Mouse (Mus musculus): ENCODE measurements around the gene Lpar3.

Lpar3 gene

DNA sequence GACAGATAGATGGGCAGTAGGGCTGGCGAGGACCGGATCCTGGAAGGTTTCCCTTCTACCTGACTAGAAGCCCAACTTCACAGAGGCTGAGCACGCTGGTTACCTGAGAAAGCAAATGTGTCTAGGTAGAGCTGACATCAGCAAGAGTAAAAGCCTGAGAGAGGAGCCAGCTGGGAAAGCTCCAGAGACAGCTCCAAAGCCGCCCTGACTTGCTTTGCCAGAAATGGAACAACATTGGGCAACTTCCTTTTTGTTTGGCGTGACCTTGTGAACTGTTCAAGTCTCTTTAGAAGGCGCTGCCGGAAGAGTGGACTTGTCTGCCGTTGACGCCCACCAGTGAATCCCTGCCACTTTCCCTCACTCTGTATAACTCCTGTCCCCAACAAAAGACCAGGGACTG is 39.4 kb downstream of the Lpar3 start:
- no peak for DNase-seq (ENCODE audit: low spot score)

DNA sequence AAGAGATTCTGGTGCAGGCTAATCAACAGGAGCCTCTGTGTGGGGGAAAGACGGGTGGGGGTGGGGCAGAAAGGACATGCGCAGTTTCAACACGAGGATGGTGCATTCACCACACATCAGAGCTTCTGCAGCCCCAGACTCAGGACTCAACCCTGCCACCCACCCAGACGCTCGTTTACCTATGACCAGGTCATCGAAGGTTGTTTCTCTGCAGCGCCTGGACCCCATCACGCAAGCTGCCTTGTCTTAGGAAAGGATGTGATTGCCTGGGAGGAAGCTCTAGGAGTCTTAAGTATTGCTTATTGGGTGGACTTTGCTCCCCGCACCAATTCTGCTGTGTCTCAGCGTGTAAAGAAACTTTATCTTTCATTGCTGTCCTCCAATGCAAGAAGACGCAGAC is 40.1 kb downstream of the Lpar3 start:
- no peak for DNase-seq (ENCODE audit: low spot score)

DNA sequence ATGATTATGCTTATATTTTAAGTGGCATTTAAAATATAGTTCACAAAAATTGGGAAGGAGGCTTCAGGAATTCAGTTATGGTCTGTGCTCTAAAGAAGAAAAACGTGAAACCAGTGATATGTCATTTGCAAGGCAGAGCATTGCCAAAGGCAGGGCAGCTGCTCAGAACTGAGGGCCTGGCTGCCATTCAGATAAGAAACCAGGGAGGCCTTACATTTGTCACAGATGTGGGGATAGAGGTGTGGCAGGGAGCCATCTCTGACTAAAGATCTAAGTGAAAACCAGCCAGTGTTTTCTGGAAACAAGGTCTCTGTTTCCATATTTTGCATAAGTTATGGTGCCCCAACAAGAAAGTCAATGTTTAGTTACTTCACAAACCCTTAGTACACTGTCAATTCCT is 41.8 kb downstream of the Lpar3 start:
- no peak for DNase-seq (ENCODE audit: low spot score)

DNA sequence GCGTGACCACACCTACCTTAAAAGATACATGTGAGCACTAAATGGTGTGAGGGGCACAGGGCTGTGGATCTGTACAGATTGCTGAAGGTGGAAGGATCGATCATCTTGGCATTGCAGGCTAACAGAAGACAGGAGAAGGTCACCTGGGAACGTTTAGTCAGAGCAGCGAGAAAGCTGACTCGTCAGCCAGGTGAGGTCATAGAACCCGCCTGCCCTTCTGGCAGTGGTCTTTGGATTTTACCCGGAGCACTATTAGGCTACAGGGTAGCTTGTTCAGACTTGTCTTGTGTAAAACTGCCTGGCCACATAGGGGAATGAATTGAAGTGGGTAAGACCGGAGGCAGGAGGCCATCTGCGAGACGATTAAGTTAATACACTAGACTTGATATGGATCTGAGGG is 43.4 kb downstream of the Lpar3 start:
- no peak for DNase-seq (ENCODE audit: low spot score)

DNA sequence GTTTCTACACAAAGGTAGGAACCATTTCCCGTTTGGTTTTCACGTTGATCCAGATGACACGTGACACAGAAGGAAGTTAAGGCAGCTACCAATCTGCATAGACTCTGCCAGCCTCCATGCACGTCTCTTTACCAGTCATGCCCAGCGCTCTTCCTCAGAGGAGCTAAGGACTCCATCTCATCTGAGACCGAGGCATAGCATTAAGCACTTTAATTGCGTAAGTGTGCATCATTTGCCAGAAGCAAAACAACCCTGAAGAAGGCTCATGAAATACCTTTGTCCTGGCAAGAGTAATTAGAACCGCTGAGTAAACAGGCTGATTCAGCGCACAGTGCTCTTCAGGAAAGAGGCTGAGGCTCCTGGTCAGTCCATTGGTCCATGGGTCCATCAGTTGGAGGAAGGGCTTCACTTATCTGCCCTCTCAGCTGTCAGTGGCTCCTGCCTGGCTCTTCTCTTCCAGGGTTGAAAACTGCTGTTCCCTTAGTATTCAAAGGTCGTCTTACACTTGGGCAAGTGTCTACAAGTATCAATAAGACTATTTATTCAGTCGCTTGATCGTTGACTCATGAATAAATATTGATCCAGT is 44.9 kb downstream of the Lpar3 start:
- DNase-seq (ENCODE audit: low spot score), result no peak

DNA sequence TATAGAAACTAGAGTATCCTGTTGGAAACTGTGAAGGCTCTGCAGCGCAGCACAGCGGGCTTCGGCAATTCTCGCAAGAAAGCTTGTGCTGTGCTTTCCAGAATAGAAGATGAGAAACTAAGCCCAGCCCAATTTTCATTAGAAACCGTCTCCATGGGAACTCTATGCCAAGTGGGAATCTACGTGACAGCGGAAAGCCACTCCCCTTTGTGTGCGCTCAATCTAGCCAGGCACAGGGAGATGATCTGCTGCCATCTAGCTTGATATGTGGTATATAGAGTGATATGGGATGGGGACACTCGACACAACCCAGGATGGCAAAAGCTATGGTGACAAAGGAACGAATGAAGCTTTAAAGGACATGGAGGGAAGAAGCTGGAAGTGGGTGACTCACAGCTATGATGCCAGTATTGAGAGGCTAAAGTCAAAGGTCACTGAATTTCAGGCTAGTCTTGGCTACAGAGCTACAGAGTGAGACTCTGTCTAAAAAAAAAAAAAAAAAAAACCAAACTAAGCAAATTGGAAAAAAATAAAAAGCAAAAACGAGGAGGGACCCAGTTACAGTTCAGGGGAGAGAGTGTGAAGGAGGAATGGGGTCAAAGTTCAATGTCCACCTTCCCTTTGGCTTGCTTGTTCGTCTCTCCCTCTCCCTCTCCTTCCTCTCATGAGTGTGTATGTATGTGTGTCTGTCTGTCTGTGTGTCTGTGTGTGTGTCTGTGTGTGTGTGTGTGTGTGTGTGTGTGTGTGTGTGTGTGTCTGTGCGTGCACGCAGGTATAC is 47.5 kb downstream of the Lpar3 start:
- DNase-seq (ENCODE audit: low spot score), result no peak

DNA sequence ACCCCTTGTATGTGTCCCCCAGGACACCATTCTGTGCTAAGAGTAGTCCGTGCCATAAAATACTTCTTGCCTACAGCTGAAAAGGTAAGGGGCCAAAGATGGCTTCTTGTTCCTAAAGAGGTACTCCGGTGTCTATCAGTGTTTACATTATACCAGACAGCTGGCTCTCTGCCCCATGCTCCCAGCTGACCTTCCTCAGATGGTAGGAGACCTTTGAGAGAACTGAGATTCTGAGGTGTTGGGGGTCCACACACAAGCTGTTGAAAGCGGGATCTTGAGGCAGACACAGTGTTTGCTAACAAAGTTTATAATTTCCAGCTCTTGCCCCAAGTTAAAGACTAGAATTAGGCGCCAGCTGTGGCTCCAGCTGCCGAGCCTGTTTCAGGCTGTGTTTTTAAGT is 53.7 kb downstream of the Lpar3 start:
- no peak for DNase-seq (ENCODE audit: low spot score)

DNA sequence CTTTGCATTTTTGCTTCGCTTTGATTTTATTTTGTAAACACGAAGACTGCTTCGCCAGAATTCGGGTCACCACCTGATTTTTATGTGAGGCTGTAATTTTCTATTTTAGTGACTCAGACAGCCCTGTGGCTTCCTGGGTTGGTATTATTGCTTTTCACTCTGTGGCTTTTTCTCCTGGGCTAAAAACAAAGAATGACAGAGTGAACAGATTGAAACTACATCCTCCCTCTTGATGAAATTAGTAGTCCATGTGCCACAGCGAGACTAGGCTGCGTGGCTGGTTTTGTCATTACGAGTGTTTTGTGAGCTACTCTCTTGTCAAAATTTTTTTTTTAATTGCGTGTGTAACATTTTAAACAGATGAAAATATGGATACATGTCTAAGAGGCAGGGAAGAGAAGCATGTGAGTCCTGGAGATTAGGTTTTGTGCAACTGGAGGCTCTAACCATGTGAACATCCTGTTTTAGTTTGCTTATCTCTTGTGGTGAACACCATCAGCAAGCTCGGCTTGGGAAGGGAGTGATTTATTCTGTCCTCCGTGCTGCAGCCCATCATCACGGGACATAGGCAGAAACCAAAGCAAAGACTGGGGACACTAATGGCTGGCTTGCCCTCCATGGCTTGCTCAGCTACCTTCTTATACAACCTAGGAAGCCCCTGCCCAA is 54.7 kb downstream of the Lpar3 start:
- no peak for DNase-seq (ENCODE audit: low spot score)

DNA sequence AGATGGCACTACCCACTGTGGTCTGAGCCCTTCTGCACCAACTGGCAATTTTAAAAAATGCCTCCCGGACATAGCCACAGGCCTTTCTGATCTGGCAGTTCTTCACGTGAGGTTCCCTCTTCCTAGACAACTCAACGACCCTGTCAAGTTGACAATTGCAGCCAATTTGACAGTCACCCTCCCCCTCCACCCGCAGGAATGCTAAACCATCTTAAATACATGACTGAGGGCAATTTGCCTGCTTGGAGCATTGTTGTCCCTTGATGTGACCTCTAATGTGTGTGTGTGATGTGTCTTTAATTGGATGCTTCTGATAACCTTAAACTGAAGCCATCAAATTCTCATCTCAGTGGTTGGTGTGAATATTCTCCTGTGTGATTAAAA is 55.3 kb downstream of the Lpar3 start:
- DNase-seq (ENCODE audit: low spot score), result no peak

DNA sequence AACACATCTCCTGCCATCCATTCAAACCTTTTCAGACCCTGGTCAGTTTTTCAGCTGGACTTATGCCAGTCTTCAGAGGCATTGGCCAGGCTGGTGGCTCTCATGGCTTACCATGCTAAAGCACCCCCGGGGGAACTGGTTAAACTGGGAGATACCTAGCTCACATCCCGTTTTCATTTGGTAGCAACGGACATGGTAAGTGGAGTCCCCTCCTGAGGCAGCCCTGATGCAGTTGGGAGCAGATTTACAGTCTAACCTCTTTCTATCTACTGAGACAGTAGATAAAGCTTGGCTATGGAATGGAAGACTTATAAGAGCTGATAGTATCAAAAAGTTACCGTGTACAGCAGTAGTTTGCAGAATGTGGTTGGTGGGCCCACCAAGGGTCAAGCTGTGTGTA is 56.2 kb downstream of the Lpar3 start:
- DNase-seq (ENCODE audit: low spot score), result no peak

DNA sequence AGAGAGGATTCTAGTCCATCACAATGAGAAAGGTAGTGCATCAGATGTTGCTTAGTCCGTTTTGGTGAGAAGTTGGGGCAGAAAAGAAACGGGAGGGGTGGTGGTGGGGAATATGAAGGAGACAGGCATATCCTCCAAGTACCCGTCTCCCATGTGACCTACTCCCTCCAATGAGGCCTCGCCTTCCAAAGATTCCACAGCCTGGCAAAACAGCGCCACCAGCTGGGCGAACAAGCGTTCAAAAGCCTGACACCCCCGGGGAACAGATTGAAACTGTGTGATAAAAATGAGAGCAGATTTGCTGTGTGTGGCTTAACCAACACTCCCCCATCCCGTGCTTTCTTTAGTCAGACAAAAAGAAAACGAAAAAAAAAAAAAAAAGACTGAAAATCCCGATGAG is 56.7 kb downstream of the Lpar3 start:
- DNase-seq (ENCODE audit: low spot score), result no peak

DNA sequence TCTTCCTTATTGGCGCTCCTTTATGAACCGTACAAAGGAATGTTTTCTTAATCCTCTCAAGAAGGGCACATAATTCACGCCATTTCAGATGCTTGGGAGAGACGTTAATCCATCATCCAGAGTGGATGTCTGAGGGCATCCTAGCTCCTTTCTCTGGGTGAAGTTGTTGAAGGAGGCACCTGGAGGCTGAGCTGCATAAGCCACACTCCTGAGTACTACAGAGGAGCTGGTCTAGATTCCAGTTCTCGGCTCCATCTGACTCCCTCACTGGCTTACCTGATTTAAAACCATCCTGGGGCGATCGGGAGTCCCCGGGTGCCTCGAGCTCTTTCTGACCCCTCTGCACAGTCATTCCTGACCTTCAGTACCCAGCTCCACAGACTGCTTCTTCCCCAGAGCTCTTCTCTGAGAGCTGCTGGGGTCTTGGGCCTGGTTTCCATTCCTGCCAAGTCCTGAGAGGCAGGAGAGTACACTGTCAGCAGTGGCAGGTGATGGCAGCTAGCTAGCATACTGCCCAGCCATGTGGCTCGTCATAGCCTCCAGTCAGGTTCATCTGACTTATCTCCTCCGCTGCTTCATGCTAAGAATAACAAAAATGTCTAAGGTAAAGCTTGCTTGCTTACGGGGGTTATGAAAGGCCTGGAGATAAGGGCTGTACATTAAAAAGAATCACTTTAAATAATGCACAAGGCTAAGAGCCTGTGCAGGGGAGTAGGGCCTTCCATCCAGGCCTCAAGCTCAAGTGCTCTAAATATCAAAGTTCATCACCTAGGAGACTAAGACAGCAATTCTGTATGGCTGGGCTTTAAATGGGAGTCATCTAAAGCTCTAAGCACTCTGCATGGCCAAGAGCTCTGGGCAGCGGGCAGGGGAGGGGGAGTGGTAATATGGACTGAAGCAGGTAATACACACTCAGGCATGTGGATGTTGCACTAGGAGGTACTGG is 57.7 kb downstream of the Lpar3 start:
- no peak for DNase-seq (ENCODE audit: low spot score)

DNA sequence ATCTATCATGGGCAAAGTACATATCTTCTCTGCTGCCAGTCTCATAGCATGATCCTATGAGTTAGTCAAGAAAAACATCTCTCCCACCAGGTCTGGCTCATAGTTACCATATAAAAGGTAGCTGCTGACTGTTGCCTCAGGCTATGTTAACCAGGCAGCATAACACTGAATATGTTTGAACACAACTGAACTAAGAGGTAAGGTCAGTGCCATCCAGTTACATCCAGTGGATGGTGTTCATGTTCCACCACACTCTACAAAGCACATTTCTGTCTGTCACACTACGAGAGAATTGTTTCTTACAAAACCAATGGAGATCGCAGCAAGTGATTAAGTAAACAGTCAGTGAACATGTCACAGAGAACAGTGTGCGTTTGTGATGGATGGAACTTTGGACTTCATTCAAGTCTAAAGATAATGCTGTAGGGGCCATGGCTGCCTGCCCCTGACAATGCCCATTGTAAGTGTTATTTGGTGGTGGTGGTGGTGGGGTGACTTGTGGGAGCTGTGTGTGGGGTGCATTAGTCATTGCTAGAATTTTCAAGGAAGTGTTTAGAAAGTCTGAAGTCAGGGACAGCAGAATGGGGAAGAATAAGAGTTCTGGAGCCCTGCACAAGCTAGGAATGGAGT is 63.1 kb downstream of the Lpar3 start:
- DNase-seq (ENCODE audit: low spot score), result no peak

DNA sequence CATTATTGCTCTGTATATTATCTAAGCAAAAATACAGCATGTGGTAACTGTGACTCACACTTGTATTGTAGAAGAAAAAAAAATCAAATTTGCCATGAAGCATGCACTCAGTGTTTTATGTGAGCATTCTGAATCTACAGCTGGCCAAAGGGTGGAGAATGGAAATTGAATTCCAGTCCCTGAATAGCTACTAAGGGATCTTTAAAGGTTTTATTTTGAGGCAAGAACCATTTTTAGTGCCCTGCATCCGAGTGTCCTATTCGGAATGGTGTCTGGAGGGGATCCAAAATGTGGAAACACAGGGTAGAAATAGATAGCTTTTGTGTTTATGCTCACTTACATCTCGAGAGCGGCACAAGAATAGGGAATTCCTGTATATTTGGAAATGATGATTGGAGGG is 65.4 kb downstream of the Lpar3 start:
- no peak for DNase-seq (ENCODE audit: low spot score)

DNA sequence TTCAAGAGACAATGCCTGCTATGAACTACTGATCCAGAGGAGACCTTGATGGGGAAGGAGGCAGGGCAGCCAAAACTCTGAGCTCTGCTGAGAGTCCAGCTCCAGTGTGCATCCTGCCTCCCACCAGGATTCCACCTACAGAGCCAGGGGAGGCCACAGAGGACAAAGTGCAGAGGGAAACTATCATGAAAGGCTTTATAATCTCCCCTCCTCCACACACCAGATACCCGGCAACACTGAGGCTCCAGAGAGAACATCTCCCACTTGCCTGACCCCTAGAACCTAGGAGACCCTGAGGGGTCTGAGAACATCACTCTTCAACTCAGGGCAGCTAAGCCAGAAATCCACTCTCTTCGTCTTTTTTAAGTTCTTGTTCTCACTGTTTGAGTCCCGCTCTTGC is 71.2 kb downstream of the Lpar3 start:
- DNase-seq (ENCODE audit: low spot score), result no peak

DNA sequence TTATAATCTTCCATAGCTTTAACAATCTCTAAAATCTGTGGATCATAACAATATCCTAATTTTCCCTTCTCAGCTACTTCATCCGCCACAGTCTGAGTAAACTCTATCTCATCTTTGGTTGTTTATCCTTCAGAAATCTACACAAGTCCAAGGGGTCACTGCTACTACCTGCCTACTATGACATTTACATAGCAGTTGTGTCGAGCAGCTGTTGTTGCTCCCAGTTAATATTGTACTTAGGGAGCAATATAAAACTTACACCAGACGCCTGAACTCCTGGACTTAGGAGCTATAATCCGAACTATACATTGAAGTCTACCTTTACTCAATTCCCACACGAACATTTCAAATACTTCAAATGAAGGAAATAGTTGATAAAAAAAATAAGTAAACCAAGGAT is 71.8 kb downstream of the Lpar3 start:
- no peak for DNase-seq (ENCODE audit: low spot score)

DNA sequence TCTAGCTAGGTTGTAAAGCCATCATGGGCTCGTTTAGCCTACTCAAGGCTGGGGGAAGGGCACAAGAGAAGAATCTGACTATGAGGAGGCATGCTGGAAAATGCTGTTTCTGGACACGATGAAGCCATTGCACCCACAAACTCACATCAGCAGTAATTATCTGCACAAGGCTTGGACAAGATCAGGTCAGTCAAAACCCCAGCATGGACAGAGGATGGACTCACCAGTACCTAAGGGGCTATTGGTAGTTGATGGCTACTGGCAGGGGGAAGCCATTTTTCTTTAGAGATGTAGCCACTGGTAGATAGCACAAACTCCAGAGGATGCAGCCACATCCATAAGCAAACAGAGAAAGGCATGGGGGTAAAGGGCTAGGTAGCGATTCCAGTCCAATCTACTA is 81.7 kb downstream of the Lpar3 start:
- DNase-seq (ENCODE audit: low spot score), result no peak

DNA sequence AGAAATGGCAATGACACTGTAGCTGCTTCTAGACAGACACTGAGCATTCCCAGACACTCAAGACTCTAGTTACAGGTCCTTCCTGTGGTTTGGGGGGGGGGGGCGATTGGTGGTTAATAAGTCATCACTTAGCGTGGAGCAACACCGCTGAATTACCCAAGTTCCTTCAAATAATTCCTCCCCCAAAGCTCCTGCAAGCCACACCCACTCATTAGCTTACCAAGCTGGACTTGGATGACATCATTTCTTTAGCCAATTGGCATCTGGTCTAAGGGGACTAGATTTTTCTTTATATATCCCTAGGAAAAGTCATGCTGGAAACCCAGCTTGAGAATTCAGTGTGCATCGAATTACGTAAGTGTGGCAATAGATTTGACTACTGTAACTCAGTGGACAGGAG is 82.4 kb downstream of the Lpar3 start:
- DNase-seq (ENCODE audit: low spot score), result no peak

DNA sequence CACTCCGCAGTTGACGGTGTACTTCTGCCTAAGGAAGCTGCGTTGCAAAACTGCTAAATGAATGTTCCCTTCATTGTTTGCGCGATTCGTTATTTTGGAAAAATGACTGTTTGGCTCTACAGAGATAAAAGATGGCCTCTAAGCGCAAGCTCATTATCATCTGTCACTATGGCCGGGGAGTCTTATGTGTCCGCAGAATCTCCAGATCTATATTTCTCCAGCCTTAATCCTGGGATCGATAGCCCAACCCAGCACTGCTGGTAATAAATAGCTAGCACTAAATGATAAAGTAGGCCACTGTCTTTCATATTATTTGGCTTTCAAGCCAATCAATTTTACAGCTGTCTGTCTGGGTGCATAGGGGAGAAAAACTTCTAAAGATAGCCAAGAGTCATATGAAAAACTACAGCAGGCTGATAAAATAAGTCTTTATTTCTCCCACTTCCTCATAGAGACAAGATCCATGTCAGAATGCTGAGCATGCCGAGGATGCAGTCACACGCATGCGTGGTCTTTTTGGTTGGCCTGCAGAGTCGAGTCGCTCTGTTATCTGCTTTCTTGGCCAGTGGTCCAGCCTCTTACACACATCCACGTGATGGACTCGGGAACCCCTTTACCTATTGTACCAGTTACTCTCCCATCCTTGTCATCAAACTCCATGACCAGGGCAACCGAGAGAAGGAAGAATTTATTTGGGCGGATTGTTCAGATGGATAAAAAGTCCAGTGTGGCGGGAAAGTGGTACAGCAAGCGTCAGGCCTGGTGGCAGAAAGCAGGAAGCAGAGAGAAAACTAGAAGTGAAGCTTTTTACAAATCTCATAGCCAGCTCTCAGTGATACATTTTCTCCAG is 84.0 kb downstream of the Lpar3 start:
- DNase-seq (ENCODE audit: low spot score), result no peak

DNA sequence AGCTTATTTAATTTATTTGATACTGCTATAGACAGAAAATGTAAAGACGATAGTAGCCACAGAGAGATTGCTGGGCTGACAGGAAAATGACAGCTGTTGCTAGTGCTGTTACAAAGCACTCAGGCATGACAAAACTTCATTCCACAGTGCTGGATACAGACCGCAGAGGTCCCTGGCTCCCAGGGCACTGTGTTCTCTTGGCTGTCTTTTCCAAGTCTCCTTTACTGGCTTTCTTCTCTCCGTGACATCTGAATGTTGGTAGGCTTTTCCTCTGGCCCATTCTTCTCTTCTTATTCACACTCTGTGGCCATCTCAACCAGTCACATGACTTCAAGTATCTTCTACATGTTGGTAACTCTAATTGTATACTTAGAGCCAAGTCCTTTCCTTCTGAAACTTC is 86.6 kb downstream of the Lpar3 start:
- no peak for DNase-seq (ENCODE audit: low spot score)

DNA sequence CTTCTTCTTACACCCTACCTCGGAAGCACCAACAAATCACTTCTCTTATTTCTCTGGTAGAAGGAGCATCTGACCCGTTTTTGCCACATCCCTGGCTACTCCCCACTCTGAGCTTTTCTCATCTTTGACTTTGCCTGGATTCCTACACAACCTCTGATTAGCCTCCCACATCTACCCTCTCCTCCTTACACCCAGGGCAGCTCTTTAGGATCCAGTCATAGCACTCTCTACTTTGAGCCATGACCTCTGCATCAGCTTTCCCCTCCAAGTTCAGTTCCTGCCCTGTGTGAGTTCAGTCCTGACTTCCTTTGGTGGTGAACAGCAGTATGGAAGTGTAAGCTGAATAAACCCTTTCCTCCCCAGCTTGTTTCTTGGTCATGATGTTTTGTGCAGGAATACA is 87.1 kb downstream of the Lpar3 start:
- DNase-seq (ENCODE audit: low spot score), result no peak

Measured in ovary, postnatal 10 days (tissue).